Mouse (Mus musculus): Measurements from ENCODE around the gene Gm20765.

Gm20765 gene

DNA sequence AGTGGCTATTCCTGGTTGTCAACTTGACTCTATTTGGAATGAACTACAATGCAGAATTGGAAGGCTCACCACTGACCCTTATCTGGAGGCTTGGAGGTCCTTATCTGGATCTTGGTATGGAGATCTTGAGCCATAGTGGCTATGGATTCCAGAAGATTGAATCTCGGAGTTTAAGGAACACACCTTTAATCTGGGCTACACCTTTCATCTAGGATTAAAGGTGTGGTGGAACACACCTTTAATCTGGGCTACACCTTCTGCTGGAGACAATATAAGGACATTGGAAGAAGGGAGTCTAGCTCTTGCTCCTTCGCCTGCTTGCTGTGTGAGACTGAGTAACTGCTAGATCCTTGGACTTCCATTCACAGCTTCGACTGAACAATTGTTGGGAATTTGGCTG, at the start of gene Gm20765:
Gene Gm20765 (plus strand): TSS at position 301 of the 400 bp plus-strand sequence.
- no CpG with 5 or more reads among the region's 3 CpGs for WGBS

DNA sequence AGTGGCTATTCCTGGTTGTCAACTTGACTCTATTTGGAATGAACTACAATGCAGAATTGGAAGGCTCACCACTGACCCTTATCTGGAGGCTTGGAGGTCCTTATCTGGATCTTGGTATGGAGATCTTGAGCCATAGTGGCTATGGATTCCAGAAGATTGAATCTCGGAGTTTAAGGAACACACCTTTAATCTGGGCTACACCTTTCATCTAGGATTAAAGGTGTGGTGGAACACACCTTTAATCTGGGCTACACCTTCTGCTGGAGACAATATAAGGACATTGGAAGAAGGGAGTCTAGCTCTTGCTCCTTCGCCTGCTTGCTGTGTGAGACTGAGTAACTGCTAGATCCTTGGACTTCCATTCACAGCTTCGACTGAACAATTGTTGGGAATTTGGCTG, 42.6 kb upstream of the Gm20765 start, which contains the start of gene Gm21293:
Gene Gm21293 (plus strand): TSS at position 301 of the 400 bp plus-strand sequence.
- no CpG with 5 or more reads among the region's 3 CpGs for WGBS

- no CpG with 5 or more reads among the region's 3 CpGs for WGBS
These were observed 34.1 kb upstream of the Gm20765 start, which contains the start of gene Gm6763 for GRCm38 (mm10) chr10:104151197-104151596. TSS of gene Gm6763 (plus strand) at chr10:104151497.

GRCm38 (mm10) chr10:104159706-104160105, 25.6 kb upstream of the Gm20765 start, which contains the start of gene Gm8764:
TSS of gene Gm8764 (plus strand) at chr10:104160006.
- no CpG with 5 or more reads among the region's 3 CpGs for WGBS

GRCm38 (mm10) chr10:104168215-104168614, 17.1 kb upstream of the Gm20765 start, which contains the start of gene Gm21304:
TSS of gene Gm21304 (plus strand) at chr10:104168515.
- no CpG with 5 or more reads among the region's 3 CpGs for WGBS

- WGBS = no CpG with 5 or more reads among the region's 3 CpGs
These were observed 8.6 kb upstream of the Gm20765 start, which contains the start of gene Gm21312 for GRCm38 (mm10) chr10:104176724-104177123. TSS of gene Gm21312 (plus strand) at chr10:104177024.

DNA sequence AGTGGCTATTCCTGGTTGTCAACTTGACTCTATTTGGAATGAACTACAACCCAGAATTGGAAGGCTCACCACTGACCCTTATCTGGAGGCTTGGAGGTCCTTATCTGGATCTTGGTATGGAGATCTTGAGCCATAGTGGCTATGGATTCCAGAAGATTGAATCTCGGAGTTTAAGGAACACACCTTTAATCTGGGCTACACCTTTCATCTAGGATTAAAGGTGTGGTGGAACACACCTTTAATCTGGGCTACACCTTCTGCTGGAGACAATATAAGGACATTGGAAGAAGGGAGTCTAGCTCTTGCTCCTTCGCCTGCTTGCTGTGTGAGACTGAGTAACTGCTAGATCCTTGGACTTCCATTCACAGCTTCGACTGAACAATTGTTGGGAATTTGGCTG, 8.4 kb downstream of the Gm20765 start, which contains the start of gene Gm4340:
Gene Gm4340 (plus strand): TSS at position 301 of the 400 bp plus-strand sequence.
- no CpG with 5 or more reads among the region's 3 CpGs for WGBS

DNA sequence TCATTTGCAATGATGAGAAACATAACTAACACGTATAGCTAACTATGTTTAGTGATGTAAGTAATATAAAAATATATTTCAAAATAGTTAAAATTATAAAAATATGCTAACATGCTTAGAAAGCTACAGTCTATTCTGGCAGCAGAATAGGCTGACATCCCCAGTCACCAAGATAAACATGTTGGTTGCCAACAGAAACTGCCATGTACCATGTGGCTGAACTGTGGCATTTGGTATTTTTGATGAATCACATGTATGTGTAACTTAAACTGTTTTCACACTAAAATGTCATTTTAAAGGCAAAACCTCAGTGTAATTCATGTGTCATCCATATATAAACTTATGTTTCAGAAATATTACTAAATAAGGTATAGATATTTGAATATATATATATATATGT, 24.3 kb downstream of the Gm20765 start:
- 54% methylated on average over 1 of the region's 1 CpGs for WGBS

- 52% methylated on average over 3 of the region's 3 CpGs for whole genome bisulfite sequencing
These were observed 25.1 kb downstream of the Gm20765 start for GRCm38 (mm10) chr10:104210268-104210990.

DNA sequence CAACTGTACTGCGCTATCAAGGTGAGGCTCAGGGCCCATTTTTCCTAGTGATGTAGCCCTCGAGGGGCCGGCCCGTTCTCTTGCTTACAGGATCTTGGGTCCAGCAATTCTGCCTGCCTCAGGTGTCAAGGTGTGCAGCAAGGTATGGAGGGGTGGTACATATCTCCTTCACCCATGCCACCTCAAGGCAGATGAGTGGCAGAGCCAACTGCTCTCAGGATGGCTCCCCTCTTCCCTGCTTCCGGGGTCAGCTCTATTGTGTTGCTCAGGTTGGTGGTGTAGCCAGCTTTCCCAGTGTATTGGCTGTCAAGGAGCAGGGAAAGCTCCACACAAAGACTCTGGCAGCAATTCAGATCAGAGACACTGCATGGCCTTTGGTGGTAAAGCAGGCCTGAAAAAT, 29.2 kb downstream of the Gm20765 start:
- 86% methylated on average over 5 of the region's 5 CpGs for WGBS

- WGBS = 57% methylated on average over 6 of the region's 6 CpGs
These were observed 35.1 kb downstream of the Gm20765 start for GRCm38 (mm10) chr10:104220303-104221021.

Measured in cerebral cortex, adult 2 months (tissue).